Mouse (Mus musculus) layer of hippocampus, postnatal 25 days (tissue): ENCODE measurements around the gene Cabp5. TPM values are rescaled to one million over a fixed set of nuclear protein-coding genes. Genes with fewer than 3 reads are reported as not detected.
"Not testable (repeated sequence)": the region's sequence is repeated elsewhere in the genome, so short reads cannot be mapped to it uniquely, and the experiment has no call there.

Experiments
- DNase-seq, 2 experiments: peaks; one replicate each; pipeline ENCODE4 v3.0.0; 2022; ENCODE audit warnings: mixed read lengths in 2 of 2, low spot score in 1 of 2; ENCODE audit errors: extremely low spot score in 1 of 2
- total RNA-seq, 2 experiments: library from RNA; stranded (reverse); gene quantifications; 2 replicates each; pipeline ENCODE4 v1.2.3; 2021

Gene Cabp5
- not detected for total RNA-seq

GRCm38 (mm10) chr7:13397832-13398231, at the start of gene Cabp5:
TSS of gene Cabp5 (plus strand) at chr7:13398132.
- DNase-seq = no peak

- no peak for DNase-seq
Observed at GRCm38 (mm10) chr7:13355943-13356342, 42.0 kb upstream of the Cabp5 start.

GRCm38 (mm10) chr7:13380588-13380987, 17.3 kb upstream of the Cabp5 start:
- no peak for DNase-seq

DNA sequence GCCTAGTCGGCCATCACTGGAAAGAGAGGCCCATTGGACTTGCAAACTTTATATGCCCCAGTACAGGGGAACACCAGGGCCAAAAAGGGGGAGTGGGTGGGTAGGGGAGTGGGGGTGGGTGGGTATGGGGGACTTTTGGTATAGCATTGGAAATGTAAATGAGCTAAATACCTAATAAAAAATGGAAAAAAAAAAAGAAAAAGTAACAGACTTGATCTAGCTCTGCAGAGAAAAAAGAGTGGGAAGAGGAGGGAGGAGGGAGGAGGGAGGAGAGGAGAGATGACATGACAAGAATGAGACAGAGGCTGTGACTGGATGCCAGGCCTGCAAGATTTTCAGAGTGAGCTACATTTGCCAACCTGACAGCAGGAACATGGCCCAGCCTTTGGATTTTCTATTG, 52.6 kb downstream of the Cabp5 start, which contains the start of gene Bsph1:
TSS of gene Bsph1 (plus strand) at position 301 of the 400 bp plus-strand sequence.
- not testable (repeated sequence) for DNase-seq

Other genes starting within 250 kb of the Cabp5 start
- under 1 TPM; 0.14 to 0.15 TPM for gene Vmn1r88, start 238.6 kb upstream of the Cabp5 start, total RNA-seq
- not detected for gene Vmn1r89, start 185.1 kb upstream of the Cabp5 start, total RNA-seq
- gene Lig1, start 120.8 kb upstream of the Cabp5 start, total RNA-seq = 1 to 10 TPM; 5.0 to 6.4 TPM
- 10 to 100 TPM; 12.6 to 15.2 TPM for gene Zswim9, start 119.4 kb upstream of the Cabp5 start, total RNA-seq
- under 1 TPM; 0.20 to 0.23 TPM for gene Pla2g4c, start 73.5 kb upstream of the Cabp5 start, total RNA-seq
- not detected for gene Bsph1, start 52.7 kb downstream of the Cabp5 start, total RNA-seq
- not detected for gene Bsph2, start 172.9 kb downstream of the Cabp5 start, total RNA-seq
- gene Sult2a5, start 225.8 kb downstream of the Cabp5 start, total RNA-seq = not detected